In genomic region chr9:71624793-71625495, GRCm38 (mm10) we compare ENCODE assay signal across 7 mouse cellular contexts. TPM values are rescaled to one million over a fixed set of nuclear protein-coding genes. Genes with fewer than 3 reads are reported as not detected.
DNase-seq lines count a peak whose midpoint lies in the region; ATAC-seq lines count a peak whose summit lies in the region.

No protein-coding gene starts in this region.

- H3K4me2 ChIP-seq in lung, embryonic 16.5 days (ENCODE audit: low read depth, low read length) = no peak overlapping the region

- H3K4me1 ChIP-seq in lung, embryonic 16.5 days (replicated peaks; ENCODE audit: control insufficient read depth, insufficient read depth, low read length) = peaks cover 7% of the 10 kb centered on the region; the same call in 1 of the 2 replicates

- ATAC-seq in erythroid progenitor cell, adult 5-6 weeks (replicated peaks; ENCODE audit: low FRiP score, poor library complexity, severe bottlenecking) = peak; percentile 59; the same call in 1 of the 2 replicates
- peak; percentile 46 for ATAC-seq in lung, embryonic 16.5 days (ENCODE audit: low read depth)

- 31% methylated on average over 10 of the region's 10 CpGs for WGBS in lung, embryonic 16.5 days

- no peaks in the 10 kb centered on the region for H3K9me3 ChIP-seq in lung, embryonic 16.5 days (ENCODE audit: control insufficient read depth, low read length)

- DNase-seq in ovary, adult 18-20 months (ENCODE audit: low spot score) = peak; percentile 35
- DNase-seq in ovary, postnatal 10 days (ENCODE audit: low spot score) = no peak
- peak; percentile 77 for DNase-seq in adrenal gland, postnatal 25 days
- peak; percentile 88 for DNase-seq in kidney, postnatal 10 days
- DNase-seq in spleen, postnatal 36 days (ENCODE audit: low spot score in 2 of 2) = peak; percentile 14 to 25

- H3K27ac ChIP-seq in lung, embryonic 16.5 days (ENCODE audit: low read length) = peak overlapping the region; percentile 50

- no peak overlapping the region for H3K9ac ChIP-seq in lung, embryonic 16.5 days (ENCODE audit: low read length)

- H3K36me3 ChIP-seq in lung, embryonic 16.5 days (ENCODE audit: control insufficient read depth, insufficient read depth, low read length) = peaks cover 2% of the 10 kb centered on the region; the same call in 1 of the 2 replicates

- no peak overlapping the region for H3K4me3 ChIP-seq in lung, embryonic 16.5 days (ENCODE audit: low read length)

- no peaks in the 10 kb centered on the region for H3K27me3 ChIP-seq in lung, embryonic 16.5 days (ENCODE audit: control insufficient read depth, insufficient read depth, low read depth, low read length)

RNA-seq across cellular contexts. Expression of gene Myzap, which starts 32.8 kb away (rescaled TPM):
- total RNA-seq in adrenal gland, postnatal 25 days (2021) = 8.6 and 11.2 TPM in 2 replicates
- 1.3 and 2.2 TPM in 2 replicates for total RNA-seq in erythroid progenitor cell, adult 5-6 weeks (2015; ENCODE audit: low replicate concordance)
- 3.6 TPM in 1 of 2 replicates, not detected in the other for total RNA-seq in erythroid progenitor cell, adult 5-6 weeks (2017; ENCODE audit: low replicate concordance)
- polyA plus RNA-seq in lung, embryonic 16.5 days (2015; fragmentation: Nextera tagmentation; extraction: Ambion mirVana) = 65.8 and 66.7 TPM in 2 replicates
